Mouse (Mus musculus): ENCODE results near the gene Gdpd3.

Gdpd3 gene

DNA sequence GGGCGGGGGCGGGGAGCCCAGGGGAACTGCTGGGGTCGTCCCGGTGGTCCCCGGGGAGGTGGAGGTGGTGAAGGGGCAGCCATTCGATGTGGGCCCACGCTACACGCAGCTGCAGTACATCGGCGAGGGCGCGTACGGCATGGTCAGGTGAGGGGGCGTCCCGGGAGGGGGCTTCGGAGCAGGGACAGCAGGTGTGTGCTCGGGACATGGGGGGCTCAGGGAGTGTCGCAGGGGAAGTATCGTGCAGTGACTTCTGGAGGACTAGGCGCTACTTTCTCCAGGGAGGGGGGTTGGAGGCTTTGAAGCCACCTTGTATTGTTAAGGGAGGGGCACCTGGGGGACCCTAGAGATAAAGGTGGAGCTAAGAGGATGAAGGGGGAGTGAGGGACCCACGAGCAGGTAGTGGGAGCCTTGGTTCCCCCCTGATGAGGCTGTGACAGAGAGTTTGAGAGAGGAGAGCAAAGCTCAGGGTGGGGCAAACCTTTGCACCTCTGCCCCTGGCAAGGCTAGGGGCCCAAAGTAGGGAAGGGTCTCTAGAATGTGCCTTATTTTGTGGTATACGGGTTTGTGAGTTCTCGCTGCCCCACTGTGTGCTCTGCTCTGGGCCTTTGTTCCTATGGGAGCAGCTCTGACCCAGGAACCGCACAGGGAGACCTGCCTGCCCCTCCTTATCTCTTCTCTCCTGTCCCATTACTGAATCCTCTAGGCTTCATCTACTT is 6.3 kb upstream of the Gdpd3 start:
- in situ Hi-C loops (cut with MboI; ENCODE audit: low sequenced_read_pairs) = no loop called here

DNA sequence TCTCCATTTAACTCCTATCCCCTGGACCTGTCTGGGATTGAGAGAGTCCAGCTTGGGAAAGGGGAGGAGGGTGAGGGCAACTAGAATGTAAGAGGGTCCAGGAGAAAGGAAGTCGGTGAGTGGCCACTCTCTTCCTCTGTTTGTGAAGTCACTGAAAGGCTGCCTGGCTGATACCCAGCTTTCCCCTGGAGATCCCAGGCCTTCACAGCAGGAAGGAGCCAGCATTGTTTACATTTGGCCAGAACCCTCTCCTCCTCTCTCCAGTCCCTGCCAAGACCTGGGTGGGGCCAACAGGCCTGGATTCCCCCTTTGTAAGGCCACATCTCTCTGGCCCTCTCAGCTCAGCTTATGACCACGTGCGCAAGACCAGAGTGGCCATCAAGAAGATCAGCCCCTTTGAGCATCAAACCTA is 5.7 kb upstream of the Gdpd3 start:
- in situ Hi-C loops (cut with MboI; ENCODE audit: low sequenced_read_pairs) = no loop called here

DNA sequence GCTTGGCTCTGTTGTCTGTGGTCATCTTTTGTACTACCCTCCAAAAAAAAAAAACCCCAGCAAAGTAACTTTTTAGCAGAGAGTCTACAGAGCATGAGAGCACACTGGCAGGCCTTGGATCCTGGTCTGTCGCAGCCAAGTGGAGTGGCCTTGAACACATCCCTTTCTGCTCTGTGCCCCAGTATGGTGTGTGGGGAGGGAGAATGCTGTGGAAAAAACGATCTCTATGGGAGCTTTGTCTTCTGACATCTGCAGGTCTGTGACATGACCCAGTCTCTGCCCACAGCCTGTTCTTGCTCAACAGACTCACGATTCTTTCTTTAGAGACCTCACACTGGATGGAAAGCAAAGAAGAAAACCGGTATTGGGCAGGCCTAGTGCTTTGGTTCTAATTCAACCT is 5.2 kb upstream of the Gdpd3 start:
- in situ Hi-C loops (cut with MboI; ENCODE audit: low sequenced_read_pairs) = no loop called here

DNA sequence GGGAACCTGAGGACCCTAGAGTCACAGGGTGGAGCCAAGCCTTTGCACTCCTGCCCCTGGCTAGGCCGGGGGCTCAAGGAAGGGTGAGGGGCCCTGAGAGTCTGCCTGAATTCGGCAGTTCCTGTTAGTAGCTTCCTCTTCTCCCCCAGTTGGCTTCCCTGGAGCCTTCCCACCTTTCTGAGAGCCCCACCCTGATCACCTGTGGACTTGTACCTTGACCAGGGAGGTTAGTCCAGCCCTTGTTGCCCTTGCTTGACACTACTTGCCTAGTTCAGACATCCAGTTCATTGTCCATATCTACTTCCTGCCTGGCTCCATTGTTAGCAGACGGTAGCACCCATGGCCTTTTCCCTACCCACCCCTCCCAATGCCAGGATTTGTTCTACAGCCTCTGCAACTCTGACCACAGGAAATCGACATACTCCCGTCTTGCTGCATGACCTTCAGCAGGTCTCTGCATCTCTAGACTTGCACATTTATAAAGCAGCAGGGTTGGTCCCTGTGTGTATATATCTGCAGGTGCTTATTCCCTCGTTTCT is 4.5 kb upstream of the Gdpd3 start:
- in situ Hi-C loops (cut with MboI; ENCODE audit: low sequenced_read_pairs) = no loop called here

DNA sequence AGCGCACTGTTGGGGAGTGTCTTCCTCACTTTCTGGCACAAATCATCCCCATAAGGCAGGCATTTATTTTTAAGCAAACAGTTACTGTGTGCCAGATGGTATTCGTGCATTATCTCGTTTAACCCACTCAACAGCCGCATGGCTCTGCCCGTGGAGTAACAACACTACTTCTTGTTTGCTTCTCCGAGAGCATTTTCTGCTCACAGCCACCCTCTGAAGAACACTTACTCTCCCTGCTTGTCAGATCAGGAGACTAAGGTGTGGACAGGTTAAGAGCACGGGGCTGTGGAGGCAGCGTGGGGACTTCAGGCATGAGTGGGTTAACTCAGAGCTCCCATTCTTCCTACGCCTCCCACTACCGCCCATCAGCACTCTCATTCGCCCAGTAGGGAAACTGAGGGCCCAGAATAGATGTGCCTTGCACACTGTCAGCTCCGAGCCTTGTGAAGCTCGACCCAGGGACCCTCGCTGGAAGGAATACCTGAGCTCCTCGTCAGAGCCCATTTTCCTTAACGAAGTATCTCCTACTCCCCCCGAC is 3.6 kb upstream of the Gdpd3 start:
- in situ Hi-C loops (cut with MboI; ENCODE audit: low sequenced_read_pairs) = no loop called here

DNA sequence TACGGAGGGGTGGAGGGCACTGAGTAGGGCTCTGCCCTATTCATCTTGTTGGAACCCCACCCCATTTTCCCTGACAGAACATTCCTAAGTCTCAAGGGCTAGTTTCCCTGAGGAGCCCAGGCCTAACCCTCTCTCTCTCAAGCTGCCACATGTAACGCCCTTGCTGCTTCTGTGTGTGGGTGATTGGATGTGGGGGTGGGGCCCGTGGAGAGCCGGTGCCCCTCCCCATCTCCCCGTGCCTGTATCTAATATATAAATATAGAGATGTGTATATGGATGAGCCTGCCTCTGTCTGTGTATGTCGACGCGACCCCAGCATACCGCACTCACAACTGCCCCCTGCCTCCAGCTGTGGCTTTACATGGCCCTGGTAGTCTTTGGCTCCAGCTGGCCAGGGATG is 594 bp upstream of the Gdpd3 start:
- in situ Hi-C loops (cut with MboI; ENCODE audit: low sequenced_read_pairs) = no loop called here

DNA sequence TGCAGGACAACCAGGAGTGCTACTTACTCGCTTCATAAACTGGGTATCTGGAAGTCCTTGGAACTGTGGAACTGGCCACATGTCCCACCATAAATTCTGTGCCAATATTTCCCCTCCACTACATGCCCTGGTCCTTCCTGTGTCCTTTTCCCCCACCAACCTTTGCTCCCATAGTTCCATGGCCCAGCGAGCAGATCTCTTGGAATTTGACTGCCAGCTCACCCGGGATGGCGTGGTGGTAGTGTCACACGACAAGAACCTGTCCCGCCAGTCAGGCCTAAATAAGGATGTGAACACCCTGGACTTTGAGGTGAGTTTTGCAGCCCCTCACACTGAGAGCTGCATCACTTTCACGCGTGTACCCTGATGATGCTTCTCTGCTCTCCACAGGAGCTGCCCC is 867 bp downstream of the Gdpd3 start:
- in situ Hi-C loops (cut with MboI; ENCODE audit: low sequenced_read_pairs) = no loop called here

DNA sequence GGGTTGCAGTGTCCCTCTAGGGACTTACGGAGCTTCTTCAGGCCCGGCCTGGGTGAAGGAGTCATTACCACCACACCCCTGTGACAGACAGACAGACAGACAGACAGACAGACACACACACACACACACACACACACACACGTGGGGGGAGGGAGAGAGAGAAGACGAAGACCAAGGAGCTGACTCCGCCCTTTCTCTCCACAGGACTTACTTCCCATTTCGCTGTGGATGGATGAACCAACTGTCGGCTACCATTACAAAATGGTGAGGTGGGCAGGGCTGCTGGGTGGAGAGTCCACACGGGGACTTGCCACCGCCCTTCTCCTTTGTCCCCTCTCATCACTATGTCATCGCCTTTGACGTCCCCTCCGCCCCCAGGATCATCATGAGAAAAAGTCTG is 4.7 kb downstream of the Gdpd3 start:
- in situ Hi-C loops (cut with MboI; ENCODE audit: low sequenced_read_pairs) = no loop called here

DNA sequence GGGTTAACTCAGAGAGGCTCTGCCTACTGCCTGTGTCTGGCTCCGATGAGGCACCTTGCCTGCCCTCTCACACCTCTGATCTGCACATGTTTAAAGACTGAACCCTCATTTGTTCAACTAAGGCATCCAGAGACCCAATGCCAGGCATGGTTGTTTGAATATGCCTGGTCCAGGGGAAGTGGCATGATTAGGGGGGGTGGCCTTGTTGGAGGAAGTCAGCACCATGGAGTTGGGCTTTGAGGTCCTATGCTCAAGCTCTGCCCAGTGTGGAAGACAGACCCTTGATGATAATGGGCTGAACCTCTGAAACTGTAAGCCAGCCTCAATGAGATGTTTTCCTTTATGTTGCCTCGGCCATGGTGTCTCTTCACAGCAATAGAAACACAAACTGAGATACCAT is 7.2 kb downstream of the Gdpd3 start:
- in situ Hi-C loops (cut with MboI; ENCODE audit: low sequenced_read_pairs) = no loop called here

DNA sequence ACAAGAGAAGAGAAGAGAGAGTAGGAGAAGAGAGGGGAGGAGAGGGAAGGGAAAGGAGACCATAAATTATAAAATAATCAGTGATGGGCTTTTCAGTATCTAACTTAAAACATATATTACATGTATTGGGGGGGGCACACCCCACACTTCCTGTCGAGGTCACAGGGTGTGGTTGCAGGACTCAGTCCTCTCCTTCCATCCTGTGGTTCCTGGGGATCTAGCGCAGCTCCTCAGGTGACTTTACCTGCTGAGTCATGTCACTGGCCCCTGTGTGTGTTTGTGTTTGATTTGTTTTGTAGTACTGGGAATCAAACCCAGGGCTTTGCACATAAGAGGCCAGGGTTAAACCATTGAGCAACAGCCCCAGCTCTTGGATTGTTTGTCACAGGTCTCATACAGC is 8.3 kb downstream of the Gdpd3 start:
- in situ Hi-C loops (cut with MboI; ENCODE audit: low sequenced_read_pairs) = no loop called here

DNA sequence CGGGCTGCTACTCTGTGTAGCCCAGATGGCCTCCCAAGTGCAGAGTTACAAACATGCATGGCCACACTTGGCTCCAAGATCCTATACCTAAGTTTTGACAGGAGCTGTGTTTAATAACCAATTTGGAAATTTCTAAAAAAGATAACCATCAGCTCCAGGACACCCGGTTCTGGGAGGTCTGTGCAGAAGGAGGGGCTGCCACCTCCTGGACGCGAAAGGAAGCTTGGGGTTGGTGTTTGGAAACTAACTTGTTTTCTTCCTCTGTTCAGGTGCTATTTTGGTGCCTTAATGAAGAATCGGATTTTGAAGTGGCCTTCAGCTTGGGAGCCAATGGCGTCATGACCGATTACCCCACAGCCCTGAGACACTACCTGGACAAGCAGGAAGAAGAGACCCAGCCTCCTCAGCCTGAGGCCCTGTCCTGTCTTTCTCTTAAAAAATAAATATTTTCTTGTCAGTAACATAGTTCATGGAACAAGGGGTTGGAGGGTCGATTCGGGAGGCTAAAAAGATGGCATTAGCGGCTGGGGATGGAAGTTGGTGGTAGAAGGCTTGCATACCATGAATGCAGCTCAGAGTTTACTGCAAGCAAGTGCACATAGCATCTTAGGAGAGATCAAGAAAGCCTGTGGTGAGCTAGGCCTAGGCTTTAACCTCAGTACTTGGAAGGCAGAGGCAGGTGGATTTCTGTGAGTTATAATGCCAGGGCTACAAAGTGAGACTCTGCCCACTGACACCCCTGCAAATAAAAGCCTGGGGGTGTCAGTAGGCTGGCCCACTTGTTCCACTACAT is 9.2 kb downstream of the Gdpd3 start:
- in situ Hi-C loops (cut with MboI; ENCODE audit: low sequenced_read_pairs) = loop anchor here (5.0 kb wide), 1 partner anchor 302 kb away; no protein-coding TSS in a partner anchor

DNA sequence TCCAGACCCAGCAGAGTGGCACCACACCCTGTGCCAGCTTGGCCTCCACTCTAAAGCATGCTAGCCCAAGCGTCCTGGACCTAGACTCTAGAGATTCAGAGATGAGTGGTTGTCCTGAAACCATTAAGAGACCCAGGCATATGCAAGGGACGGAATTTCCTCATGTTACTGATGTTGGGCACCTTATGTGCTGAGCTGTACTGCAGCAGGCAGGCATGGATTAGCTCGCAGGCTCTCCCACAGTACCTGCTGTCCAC is 9.8 kb downstream of the Gdpd3 start:
- in situ Hi-C loops (cut with MboI; ENCODE audit: low sequenced_read_pairs) = loop anchor here (5.0 kb wide), 1 partner anchor 301 kb away; no protein-coding TSS in a partner anchor

DNA sequence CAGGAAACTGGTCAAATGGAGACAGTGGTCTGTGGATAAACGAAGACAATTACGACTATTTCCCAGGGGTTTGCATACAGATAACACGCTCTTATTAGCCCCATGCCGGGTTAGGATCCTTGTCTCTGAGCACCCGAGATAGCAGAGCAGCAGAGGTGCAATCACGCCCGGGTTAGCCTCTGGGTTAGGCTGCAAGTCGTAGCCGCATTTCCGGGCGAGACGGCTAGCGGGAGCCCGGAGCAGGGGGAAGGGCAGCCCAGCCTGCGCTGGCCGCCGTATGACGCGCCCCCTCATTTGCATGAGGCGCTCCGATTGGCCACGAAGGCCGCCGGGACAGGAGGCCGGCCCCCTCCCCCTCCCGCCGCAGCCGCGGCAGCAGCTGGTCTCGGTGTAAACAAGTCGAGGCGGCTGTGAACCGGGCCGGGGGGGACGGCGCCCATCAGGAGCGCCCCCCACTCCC is 10.5 kb downstream of the Gdpd3 start, which contains the start of gene Ypel3:
Gene Ypel3 (plus strand): TSS at position 358 of the 460 bp plus-strand sequence.
- in situ Hi-C loops (cut with MboI; ENCODE audit: low sequenced_read_pairs) = loop anchor here (5.0 kb wide), 1 partner anchor 301 kb away; no protein-coding TSS in a partner anchor

DNA sequence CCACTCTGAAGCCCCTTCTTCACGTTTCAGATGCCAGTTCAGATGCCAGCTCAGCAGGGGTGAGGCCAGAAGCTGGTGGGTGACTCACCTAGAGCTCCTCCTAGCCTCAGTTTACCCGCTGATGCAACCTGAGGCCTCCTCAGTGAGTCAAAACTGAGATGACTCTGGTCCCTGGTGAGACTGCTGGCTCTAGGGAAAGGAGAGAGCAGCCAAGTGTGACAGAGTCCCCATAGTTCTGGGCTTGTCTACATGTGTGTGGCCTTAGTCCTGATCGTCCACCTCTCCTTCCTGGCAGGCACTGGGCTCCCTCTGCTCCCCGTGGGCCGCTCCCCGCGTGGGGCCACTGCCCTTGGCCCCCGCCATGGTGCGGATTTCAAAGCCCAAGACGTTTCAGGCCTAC is 11.3 kb downstream of the Gdpd3 start:
- in situ Hi-C loops (cut with MboI; ENCODE audit: low sequenced_read_pairs) = loop anchor here (5.0 kb wide), 1 partner anchor 300 kb away; no protein-coding TSS in a partner anchor

DNA sequence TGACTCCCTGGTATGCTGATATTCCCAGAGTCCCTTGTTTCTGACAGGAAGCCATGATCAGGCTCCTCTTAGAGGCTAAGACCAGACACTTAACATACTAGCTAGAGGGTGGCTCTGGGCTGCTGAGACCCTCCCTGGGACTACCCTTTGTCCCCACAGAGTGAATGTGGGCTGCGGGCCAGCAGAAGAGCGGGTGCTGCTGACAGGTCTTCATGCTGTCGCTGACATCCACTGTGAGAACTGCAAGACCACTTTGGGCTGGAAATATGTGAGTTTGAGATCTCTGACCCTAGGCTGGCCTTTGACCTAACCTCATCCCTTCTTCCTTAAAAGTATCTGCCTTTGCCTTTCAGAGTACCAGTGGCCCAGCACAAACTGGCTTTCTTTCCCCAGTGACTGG is 12.0 kb downstream of the Gdpd3 start:
- in situ Hi-C loops (cut with MboI; ENCODE audit: low sequenced_read_pairs) = loop anchor here (5.0 kb wide), 1 partner anchor 299 kb away; no protein-coding TSS in a partner anchor

DNA sequence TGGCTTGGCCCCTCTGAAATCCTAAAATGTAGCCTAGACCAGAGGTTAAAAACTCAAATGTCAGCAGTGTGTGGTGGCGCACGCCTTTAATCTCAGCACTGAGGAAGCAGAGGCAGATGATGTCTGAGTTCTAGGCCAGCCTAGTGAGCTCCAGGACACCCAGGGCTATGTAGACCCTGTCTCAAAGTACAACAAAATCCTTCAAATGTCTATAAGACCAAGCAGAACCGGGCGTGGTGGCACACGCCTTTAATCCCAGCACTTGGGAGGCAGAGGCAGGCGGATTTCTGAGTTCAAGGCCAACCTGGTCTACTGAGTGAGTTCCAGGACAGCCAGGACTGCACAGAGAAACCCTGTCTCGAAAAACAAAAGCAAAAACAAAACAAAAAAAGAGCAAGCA is 13.0 kb downstream of the Gdpd3 start:
- in situ Hi-C loops (cut with MboI; ENCODE audit: low sequenced_read_pairs) = loop anchor here (5.0 kb wide), 1 partner anchor 298 kb away; no protein-coding TSS in a partner anchor

DNA sequence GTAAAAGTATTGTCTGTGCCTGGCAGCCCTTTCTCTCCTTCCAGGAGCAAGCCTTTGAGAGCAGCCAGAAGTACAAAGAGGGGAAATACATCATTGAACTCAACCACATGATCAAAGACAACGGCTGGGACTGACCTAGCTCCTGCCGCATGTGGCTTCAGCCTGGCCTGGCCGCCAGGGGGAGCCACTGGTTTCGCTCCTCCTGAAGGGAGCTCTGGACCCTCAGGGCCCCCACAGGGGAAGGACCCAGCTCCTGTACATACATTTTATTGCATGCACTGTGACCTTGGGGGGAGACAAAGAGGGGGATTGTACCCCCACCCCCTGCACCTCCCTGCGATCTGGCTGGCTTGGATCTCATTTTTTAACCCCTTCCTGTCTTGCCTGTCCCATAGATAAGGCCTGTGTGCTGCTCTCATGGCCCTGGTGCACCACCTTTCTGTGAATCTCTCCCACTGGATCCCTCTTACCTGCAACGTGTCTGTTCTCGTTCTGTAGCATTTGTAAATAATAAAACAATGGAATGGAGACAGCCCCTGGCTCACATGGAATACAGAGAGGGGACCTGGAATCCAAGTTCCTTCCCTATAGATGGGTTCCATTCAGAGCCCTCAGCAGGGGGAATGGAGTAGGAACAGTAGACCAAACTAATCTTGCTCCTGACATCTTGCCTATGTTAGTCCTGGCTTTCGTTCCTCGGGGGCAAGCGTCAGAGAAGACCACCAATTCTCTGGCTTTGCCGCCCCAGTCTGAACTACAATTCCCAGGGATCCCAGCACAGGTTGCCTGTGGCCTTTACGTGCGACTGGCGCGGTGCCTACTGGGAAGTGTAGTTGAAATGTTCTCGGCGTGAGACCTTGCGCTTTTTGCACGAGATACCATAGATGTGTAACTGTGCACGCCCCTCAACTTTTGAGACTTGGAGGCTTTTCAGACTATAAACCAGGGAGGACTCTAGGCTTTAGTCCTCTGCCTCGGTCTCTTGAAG is 14.1 kb downstream of the Gdpd3 start:
- in situ Hi-C loops (cut with MboI; ENCODE audit: low sequenced_read_pairs) = loop anchor here (5.0 kb wide), 1 partner anchor 297 kb away; no protein-coding TSS in a partner anchor

DNA sequence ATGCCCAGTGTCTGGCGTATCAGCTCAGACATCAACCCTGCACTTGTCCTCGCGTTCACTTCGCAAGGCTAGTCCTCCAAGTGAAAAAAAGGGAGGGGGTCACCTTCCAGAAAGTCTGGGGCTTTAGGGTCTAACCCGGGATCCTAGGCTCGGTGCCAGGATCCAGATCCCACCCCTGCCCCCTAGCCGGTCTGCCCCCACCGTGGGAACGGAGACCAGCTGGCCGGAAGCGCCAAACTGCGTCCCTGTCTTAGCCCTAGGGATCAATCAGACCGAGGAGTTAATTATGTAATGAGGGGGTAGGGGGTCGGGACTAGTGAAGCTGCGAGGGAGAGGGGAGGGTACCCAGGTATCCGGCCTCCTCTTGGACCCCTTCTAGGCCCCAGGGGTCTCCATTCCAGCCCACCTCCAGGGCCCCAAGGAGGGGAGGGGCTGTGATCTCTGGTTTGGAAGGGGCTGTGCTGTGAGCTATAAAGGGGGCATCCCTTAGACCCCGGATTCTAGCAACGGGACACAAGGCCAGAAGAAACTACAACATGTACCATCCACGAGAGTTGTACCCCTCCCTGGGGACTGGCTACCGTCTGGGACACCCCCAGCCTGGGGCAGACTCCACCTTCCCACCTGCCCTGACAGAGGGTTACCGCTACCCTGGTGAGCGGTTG is 15.0 kb downstream of the Gdpd3 start, which contains the start of gene Tbx6:
Gene Tbx6 (plus strand): TSS at position 513 of the 665 bp plus-strand sequence.
- in situ Hi-C loops (cut with MboI; ENCODE audit: low sequenced_read_pairs) = no loop called here

DNA sequence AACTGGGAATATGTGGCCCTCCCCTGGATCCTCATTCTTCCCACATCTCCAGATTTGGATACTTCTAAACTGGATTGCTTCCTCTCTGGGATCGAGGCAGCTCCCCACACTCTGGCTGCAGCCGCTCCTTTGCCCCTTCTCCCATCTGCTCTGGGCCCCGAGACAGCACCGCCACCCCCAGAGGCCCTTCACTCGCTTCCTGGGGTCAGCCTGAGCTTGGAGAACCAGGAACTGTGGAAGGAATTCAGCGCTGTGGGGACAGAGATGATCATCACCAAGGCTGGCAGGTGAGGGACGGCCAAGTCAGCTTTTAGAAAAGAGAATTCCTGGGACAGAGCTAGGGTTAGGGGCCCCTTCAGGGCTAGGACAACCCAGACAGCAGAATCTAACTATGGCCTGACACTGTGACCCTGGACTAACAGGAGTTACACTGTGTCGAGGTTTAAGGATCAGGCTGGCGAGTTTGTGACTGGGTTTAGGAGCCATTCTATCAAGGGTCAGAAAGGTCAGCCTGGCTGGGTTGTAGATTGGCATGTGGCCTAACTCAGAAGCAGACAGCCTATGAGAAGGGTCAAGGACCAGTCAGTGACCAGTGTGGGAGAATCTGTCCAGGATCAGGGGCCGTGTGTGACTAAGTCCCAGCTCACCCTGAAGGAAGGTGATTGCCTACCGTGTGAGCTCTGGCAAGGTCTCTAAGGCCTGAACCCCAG is 15.7 kb downstream of the Gdpd3 start:
- in situ Hi-C loops (cut with MboI; ENCODE audit: low sequenced_read_pairs) = no loop called here
